Mouse (Mus musculus) heart, adult 2 months (tissue): ENCODE measurements around the gene Ppp1r3a. TPM values are rescaled to one million over a fixed set of nuclear protein-coding genes. Genes with fewer than 3 reads are reported as not detected.
A peak's percentile ranks its signal among the peaks of the same experiment; 100 is the strongest.

Experiments used
- DNase-seq, 2 experiments: peaks; one replicate each; pipeline ENCODE4 v3.0.0; 2021
- H3K27ac ChIP-seq: fragments of 200-600 bp; 2 replicates; pipeline ENCODE4 v1.8.1; 2022
- H3K27me3 ChIP-seq: fragments of 200-500 bp; 2 replicates; pipeline ENCODE4 v1.6.1; 2012; ENCODE audit warnings: mild to moderate bottlenecking, low read length, inconsistent platforms, mixed read lengths; ENCODE audit not compliant: control insufficient read depth, insufficient read depth
- H3K36me3 ChIP-seq: fragments of 200-500 bp; 2 replicates; pipeline ENCODE4 v1.6.1; 2012; ENCODE audit warnings: low read length, inconsistent platforms; ENCODE audit not compliant: control insufficient read depth, insufficient read depth
- H3K4me1 ChIP-seq: fragments of 200-500 bp; 2 replicates; pipeline ENCODE4 v1.6.1; 2011; ENCODE audit warnings: low read length; ENCODE audit not compliant: control insufficient read depth, insufficient read depth
- H3K4me3 ChIP-seq: fragments of 200-600 bp; 2 replicates; pipeline ENCODE4 v1.8.1; 2022
- H3K79me2 ChIP-seq: fragments of 200-500 bp; replicated peaks from 2 replicates; pipeline ENCODE4 v1.6.1; 2012; ENCODE audit warnings: mild to moderate bottlenecking, inconsistent platforms, low read length, moderate library complexity, mixed read lengths; ENCODE audit not compliant: control insufficient read depth, insufficient read depth
- H3K9ac ChIP-seq: fragments of 200-500 bp; 2 replicates; pipeline ENCODE4 v1.6.1; 2012; ENCODE audit warnings: low read depth, mild to moderate bottlenecking, control low read depth, inconsistent platforms, low read length, mixed read lengths
- CTCF ChIP-seq: fragments of 200-600 bp; IDR thresholded peaks from 2 replicates; pipeline ENCODE4 v1.8.1; 2022; ENCODE audit warnings: antibody characterized with exemption, mild to moderate bottlenecking, moderate library complexity
- EP300 ChIP-seq: fragments of 200-500 bp; IDR thresholded peaks from 2 replicates; pipeline ENCODE4 v1.6.1; 2011; ENCODE audit warnings: low read depth, low read length, control low read depth; ENCODE audit not compliant: insufficient read depth
- POLR2A ChIP-seq: fragments of 200-500 bp; IDR thresholded peaks from 2 replicates; pipeline ENCODE4 v1.6.1; 2011; ENCODE audit warnings: mild to moderate bottlenecking, low read depth, low read length, control low read depth; ENCODE audit not compliant: insufficient read depth
- WGBS: fragments of 180-500 bp; shearing (Covaris S2); methylation state at CpG from one replicate; pipeline ENCODE4 v1.1.7; 2018; 5-methylcytosine and 5-hydroxymethylcytosine counted together
- intact Hi-C: fragments of 180-260 bp; cut with DNase I; formaldehyde crosslinking; loops from one replicate; pipeline ENCODE4 v1.15.1; 2025
- long read RNA-seq: library from polyadenylated mRNA; stranded (forward); transcript quantifications from one replicate; pipeline ENCODE4 v2.0.0, GENCODE M21; 2021
- polyA plus RNA-seq: library from polyadenylated mRNA; depleted of rRNA; stranded (reverse); fragments of >200 nt; gene quantifications from 2 replicates; pipeline ENCODE4 v1.2.3, GENCODE M21; 2012; rRNA removed
- total RNA-seq, 2 experiments: library from RNA; stranded (reverse); gene quantifications; 2 replicates each; pipeline ENCODE4 v1.2.3; 2021

Ppp1r3a gene
- total RNA-seq = 10 to 100 TPM; 65.3 to 88.8 TPM
- 5.5 and 15.0 TPM in 2 replicates for polyA plus RNA-seq
- long read RNA-seq, full-length matches to known transcripts = 15 of 25 reads
- long read RNA-seq, partial matches to known transcripts = 1 of 25 reads
- long read RNA-seq, other reads (novel, unspliced or antisense) = 9 of 25 reads

DNA sequence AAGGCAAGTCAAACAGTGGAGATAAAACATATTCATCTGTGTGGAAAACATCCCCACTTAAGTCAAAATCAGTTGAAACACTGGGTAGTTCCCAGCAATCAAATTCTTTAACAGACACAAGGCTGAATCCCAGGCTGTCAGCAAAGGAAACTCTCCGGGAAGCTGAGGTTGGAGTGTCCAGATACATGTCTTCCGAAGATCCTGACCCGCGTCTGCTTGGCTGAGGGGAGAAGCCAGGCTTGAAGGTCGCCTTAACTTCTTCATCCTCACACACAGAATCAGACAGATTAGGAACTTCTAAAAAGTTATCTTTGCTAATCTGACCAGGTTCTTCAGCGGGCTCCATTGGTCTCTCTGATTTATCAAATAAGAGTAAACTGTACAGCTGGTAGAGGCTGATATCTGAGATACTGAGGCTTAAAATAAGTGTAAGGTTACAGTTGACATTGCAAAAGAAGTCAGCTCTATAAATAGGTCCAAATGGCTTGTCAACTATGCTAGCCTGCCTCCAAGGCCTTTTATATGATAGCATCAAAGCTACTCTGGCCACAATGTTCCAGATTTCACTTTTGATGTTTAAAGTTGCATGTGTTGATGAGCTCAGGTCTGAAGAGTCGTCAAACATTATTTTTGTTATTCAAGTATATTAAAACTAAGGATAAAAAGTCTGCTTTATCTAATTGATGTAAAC is at the start of gene Ppp1r3a:
Gene Ppp1r3a, minus strand, starts transcription at position 374 of the 691 bp plus-strand sequence.
- Histone ChIP-seq H3K27ac (peak within 1 kb of the TSS; percentile 92), H3K4me1 (no peaks in the 10 kb centered on the region), H3K9ac (peak within 1 kb of the TSS; percentile 54), H3K27me3 (no peaks in the 10 kb centered on the region), H3K36me3 (no peaks in the 10 kb centered on the region; the same call in 1 of the 2 replicates), H3K4me3 (peak within 1 kb of the TSS; percentile 47), H3K79me2 (no peaks in the 10 kb centered on the region)
- peak; percentile 21 to 30 for DNase-seq
- TF ChIP-seq POLR2A (0 out of 2 replicates have a peak, but pooled peaks have one; percentile 15), EP300 (no peak)
- WGBS = 48% methylated on average over 7 of the region's 7 CpGs
- intact Hi-C loops = loop anchor here (10.0 kb wide), 1 partner anchor 170 kb away; no protein-coding TSS in a partner anchor

DNA sequence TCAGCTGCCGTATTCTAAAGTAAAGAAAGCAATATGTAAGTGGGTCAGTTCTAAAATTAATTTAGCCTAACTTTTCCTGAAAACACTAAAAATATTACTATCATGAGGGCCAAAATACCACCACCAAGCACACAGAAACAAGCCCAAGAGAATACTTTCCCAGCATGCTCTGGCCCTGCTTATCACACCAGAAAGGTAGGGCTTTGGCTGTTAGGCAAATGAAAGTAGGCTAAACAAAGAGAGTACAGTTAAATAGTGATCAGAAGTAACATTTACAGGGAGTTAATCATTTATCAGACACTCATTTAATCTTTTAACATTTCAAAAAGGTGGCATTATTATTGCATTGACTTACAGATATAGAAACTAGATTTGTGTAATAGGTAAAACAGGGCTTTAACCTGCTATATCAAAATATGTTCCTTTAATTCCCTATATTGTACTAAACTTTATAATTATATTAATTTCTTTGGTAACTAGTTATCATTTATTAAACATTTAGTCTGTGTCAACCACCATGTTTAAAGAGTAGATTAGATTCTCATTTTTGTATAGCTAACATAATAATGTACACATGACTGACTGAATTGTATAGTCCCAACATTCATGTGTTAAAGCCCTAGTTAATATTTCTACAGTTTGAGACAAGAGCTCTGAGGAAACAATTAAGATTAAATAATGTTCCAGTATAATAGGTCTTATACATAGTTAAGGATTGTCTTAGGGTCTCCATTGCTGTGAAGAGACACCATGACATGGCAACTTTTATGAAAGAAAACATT is 32.3 kb upstream of the Ppp1r3a start:
- H3K36me3 ChIP-seq = no peaks in the 10 kb centered on the region
- TF ChIP-seq EP300 = no peak
- no peak for TF ChIP-seq POLR2A
- TF ChIP-seq CTCF = no peak

GRCm38 (mm10) chr6:14777920-14778319 is 22.8 kb upstream of the Ppp1r3a start:
- TF ChIP-seq CTCF = no peak
- TF ChIP-seq POLR2A = no peak
- TF ChIP-seq EP300 = no peak
- H3K36me3 ChIP-seq = no peaks in the 10 kb centered on the region
- no peak overlapping the region for H3K9ac ChIP-seq
- no peaks in the 10 kb centered on the region for H3K79me2 ChIP-seq
- WGBS = 85% methylated on average over 4 of the region's 4 CpGs
- intact Hi-C loops = no loop called here
- DNase-seq = no peak
- no peak overlapping the region for H3K27ac ChIP-seq
- H3K4me3 ChIP-seq = no peak overlapping the region
- no peaks in the 10 kb centered on the region for H3K27me3 ChIP-seq
- H3K4me1 ChIP-seq = no peaks in the 10 kb centered on the region; the same call in 1 of the 2 replicates

More for the DNA sequence above, 32.3 kb upstream of the Ppp1r3a start:
- H3K27ac ChIP-seq = no peak overlapping the region
- no peak overlapping the region for H3K9ac ChIP-seq
- H3K4me3 ChIP-seq = no peak overlapping the region
- 85% methylated on average over 1 of the region's 1 CpGs for WGBS
- DNase-seq = no peak
- intact Hi-C loops = no loop called here
- no peaks in the 10 kb centered on the region for H3K27me3 ChIP-seq
- H3K79me2 ChIP-seq = no peaks in the 10 kb centered on the region
- no peaks in the 10 kb centered on the region; the same call in 1 of the 2 replicates for H3K4me1 ChIP-seq

GRCm38 (mm10) chr6:14771717-14772116 is 16.6 kb upstream of the Ppp1r3a start:
- Histone ChIP-seq H3K79me2 (no peaks in the 10 kb centered on the region), H3K9ac (no peak overlapping the region), H3K27ac (no peak overlapping the region), H3K27me3 (no peaks in the 10 kb centered on the region), H3K4me3 (no peak overlapping the region), H3K36me3 (no peaks in the 10 kb centered on the region), H3K4me1 (no peaks in the 10 kb centered on the region)
- TF ChIP-seq POLR2A (no peak), EP300 (no peak), CTCF (no peak)
- 29% methylated on average over 2 of the region's 2 CpGs for WGBS
- intact Hi-C loops = no loop called here
- DNase-seq = no peak

- Histone ChIP-seq H3K4me3 (no peak overlapping the region), H3K79me2 (no peaks in the 10 kb centered on the region), H3K27ac (peak overlapping the region; percentile 64), H3K4me1 (no peaks in the 10 kb centered on the region), H3K9ac (no peak overlapping the region), H3K27me3 (no peaks in the 10 kb centered on the region), H3K36me3 (no peaks in the 10 kb centered on the region; the same call in 1 of the 2 replicates)
- intact Hi-C loops = loop anchor here (10.0 kb wide), 1 partner anchor 173 kb away; no protein-coding TSS in a partner anchor
- no peak for TF ChIP-seq EP300
- TF ChIP-seq CTCF = no peak
- no peak for TF ChIP-seq POLR2A
- no peak for DNase-seq
- 31% methylated on average over 3 of the region's 3 CpGs for WGBS
Measured at GRCm38 (mm10) chr6:14757486-14757885, 2.4 kb upstream of the Ppp1r3a start.
